Mouse (Mus musculus) stomach, embryonic 14.5 days (tissue): ENCODE data around the gene Adpgk. TPM values are rescaled to one million over a fixed set of nuclear protein-coding genes. Genes with fewer than 3 reads are reported as not detected.
"Not testable (repeated sequence)": the region's sequence is repeated elsewhere in the genome, so short reads cannot be mapped to it uniquely, and the experiment has no call there.

Source experiments
- ATAC-seq: fragments of 200-750 bp; cut with Nextera tagmentation; 2 replicates; pipeline ENCODE4 v1.8.0; 2017; ENCODE audit warnings: low read depth, moderate TSS enrichment; ENCODE audit not compliant: insufficient number of reproducible peaks, insufficient read depth, low FRiP score
- H3K27ac ChIP-seq: fragments of 300-500 bp; sonication (generic); 2 replicates; pipeline ENCODE4 v1.5.1; 2014; ENCODE audit warnings: mild to moderate bottlenecking, low read length, moderate library complexity, mixed read lengths
- H3K27me3 ChIP-seq: fragments of 300-500 bp; sonication (generic); 2 replicates; pipeline ENCODE4 v1.6.1; 2014; ENCODE audit warnings: low read length, control low read depth, mixed read lengths; ENCODE audit not compliant: control insufficient read depth, insufficient read depth
- H3K36me3 ChIP-seq: fragments of 300-500 bp; sonication (generic); 2 replicates; pipeline ENCODE4 v1.6.1; 2014; ENCODE audit warnings: mild to moderate bottlenecking, control low read depth, low read length, moderate library complexity, mixed read lengths; ENCODE audit not compliant: control insufficient read depth, insufficient read depth
- H3K4me1 ChIP-seq: fragments of 300-500 bp; sonication (generic); 2 replicates; pipeline ENCODE4 v1.6.1; 2014; ENCODE audit warnings: low read length, control low read depth, mixed read lengths; ENCODE audit not compliant: control insufficient read depth, insufficient read depth
- H3K4me2 ChIP-seq: fragments of 300-500 bp; sonication (generic); replicated peaks from 2 replicates; pipeline ENCODE4 v1.6.1; 2014; ENCODE audit warnings: low read depth, low read length, control low read depth
- H3K4me3 ChIP-seq: fragments of 300-500 bp; sonication (generic); 2 replicates; pipeline ENCODE4 v1.5.1; 2014; ENCODE audit warnings: low read depth, low read length, control low read depth
- H3K9ac ChIP-seq: fragments of 300-500 bp; sonication (generic); replicated peaks from 2 replicates; pipeline ENCODE4 v1.6.1; 2014; ENCODE audit warnings: low read depth, mild to moderate bottlenecking, control low read depth, low read length, moderate library complexity, mixed read lengths
- H3K9me3 ChIP-seq: fragments of 300-500 bp; sonication (generic); 2 replicates; pipeline ENCODE4 v1.6.1; 2016; ENCODE audit warnings: low read depth, low read length, control low read depth; ENCODE audit not compliant: control insufficient read depth
- WGBS: fragments of 180-500 bp; shearing (Covaris S2); extraction: QIAGEN DNeasy Blood & Tissue Kit; methylation state at CpG from one replicate; pipeline ENCODE4 v1.1.7; 2014; 5-methylcytosine and 5-hydroxymethylcytosine counted together
- polyA plus RNA-seq: library from polyadenylated mRNA; unstranded; fragments of >200 nt; fragmentation: Nextera tagmentation; extraction: Ambion mirVana; gene quantifications from 2 replicates; pipeline ENCODE4 v1.2.1, GENCODE M21; 2014

Gene Adpgk
- polyA plus RNA-seq, 1 experiment from 2014 or later: 35.9 TPM

DNA sequence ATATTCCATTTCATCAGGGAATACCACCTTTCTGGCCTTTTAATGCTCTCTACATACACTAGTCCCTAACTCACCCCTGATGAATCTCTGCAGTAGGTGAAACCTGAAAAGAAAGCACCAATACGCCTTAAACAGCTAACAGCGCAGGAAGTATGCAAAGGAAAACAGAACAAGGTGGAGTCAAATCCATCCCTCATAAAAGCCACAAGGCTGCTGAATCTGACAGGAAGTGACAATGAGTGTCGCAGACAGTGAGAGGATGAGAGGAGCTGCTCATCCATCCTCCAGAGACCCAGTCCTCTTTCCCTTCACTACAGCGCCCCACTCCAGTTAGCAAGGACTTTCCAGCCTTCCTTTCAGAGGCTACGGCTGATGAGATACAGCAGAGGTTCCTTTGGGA, 47.1 kb downstream of the Adpgk start:
- 85% methylated on average over 5 of the region's 5 CpGs for WGBS
- Histone ChIP-seq H3K4me2 (no peak overlapping the region), H3K27me3 (no peaks in the 10 kb centered on the region), H3K4me1 (peaks cover 4% of the 10 kb centered on the region; the same call in 1 of the 2 replicates), H3K4me3 (no peak overlapping the region), H3K36me3 (no peaks in the 10 kb centered on the region; the same call in 1 of the 2 replicates), H3K9ac (no peak overlapping the region), H3K9me3 (no peaks in the 10 kb centered on the region), H3K27ac (no peak overlapping the region; the same call in 1 of the 2 replicates)
- ATAC-seq: no peak

DNA sequence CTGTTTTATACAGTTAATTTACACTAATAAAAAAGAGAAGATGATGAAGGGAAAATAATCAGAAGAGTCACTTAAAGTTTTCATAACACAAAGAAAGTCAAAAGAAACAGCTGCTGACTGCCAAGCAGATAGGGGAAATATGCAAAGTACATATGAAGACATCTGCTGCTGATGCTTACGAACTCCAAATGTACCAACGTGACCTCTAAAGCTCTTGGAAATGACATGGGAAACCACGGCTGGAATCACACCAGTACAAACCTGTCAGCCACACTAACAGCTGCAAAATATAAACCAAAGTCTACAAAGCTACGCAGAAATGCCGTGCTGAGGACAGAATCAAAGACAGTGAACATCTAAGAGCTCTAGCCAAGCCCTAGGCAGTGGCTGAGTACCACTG, 47.7 kb downstream of the Adpgk start:
- H3K36me3 ChIP-seq: no peaks in the 10 kb centered on the region; the same call in 1 of the 2 replicates
- no peaks in the 10 kb centered on the region for H3K27me3 ChIP-seq
- H3K9ac ChIP-seq: no peak overlapping the region
- no peak overlapping the region for H3K4me2 ChIP-seq
- H3K4me3 ChIP-seq: no peak overlapping the region
- H3K9me3 ChIP-seq: no peaks in the 10 kb centered on the region
- H3K4me1 ChIP-seq: peaks cover 4% of the 10 kb centered on the region; the same call in 1 of the 2 replicates
- no peak overlapping the region for H3K27ac ChIP-seq
- no peak for ATAC-seq
- WGBS: 59% methylated on average over 5 of the region's 5 CpGs

DNA sequence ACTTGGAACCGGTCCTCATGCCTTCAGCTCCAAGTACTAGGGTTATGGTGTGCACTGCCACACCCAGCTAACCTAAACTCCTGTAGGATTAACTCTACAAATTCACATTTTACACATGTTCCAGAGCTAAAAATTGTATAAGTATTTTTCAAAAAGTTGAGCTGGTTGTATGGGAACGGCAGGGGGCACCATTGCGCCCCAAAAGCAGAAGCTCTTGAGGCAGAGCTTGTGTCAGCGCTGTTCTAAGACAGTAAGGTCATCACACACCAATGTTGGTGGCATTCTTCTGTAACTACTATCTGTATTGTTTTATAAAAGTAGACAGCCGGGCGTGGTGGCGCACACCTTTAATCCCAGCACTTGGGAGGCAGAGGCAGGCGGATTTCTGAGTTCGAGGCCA, 48.6 kb downstream of the Adpgk start:
- WGBS: 84% methylated on average over 8 of the region's 9 CpGs
- no peaks in the 10 kb centered on the region for H3K9me3 ChIP-seq
- no peak overlapping the region for H3K9ac ChIP-seq
- no peak overlapping the region for H3K4me3 ChIP-seq
- H3K4me2 ChIP-seq: no peak overlapping the region
- H3K36me3 ChIP-seq: no peaks in the 10 kb centered on the region; the same call in 1 of the 2 replicates
- H3K27me3 ChIP-seq: no peaks in the 10 kb centered on the region
- ATAC-seq: no peak
- H3K4me1 ChIP-seq: peaks cover 4% of the 10 kb centered on the region; the same call in 1 of the 2 replicates
- no peak overlapping the region for H3K27ac ChIP-seq

DNA sequence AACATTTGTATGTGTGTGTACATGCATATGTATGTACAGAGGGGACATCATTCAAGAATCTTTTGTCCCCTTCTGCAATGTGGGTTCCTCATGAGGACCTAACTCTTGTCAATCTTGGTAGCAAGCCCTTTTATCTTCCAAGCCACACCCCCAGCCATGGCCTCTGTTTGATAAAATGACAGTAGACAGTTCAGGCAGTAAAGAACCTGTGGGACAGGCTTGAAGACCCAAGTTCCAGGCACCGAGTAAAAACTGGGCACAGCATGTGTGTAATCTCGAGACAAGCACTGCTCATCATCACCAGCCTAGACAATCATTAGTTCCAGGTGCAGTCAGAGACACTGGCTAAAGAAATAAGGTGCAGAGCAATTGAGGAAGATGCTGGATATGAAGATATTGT, 54.8 kb downstream of the Adpgk start:
- Histone ChIP-seq H3K27ac (no peak overlapping the region), H3K36me3 (no peaks in the 10 kb centered on the region), H3K4me3 (no peak overlapping the region), H3K9me3 (no peaks in the 10 kb centered on the region), H3K4me1 (no peaks in the 10 kb centered on the region), H3K9ac (no peak overlapping the region), H3K4me2 (no peak overlapping the region), H3K27me3 (no peaks in the 10 kb centered on the region)
- WGBS: 76% methylated on average over 2 of the region's 2 CpGs
- no peak for ATAC-seq

DNA sequence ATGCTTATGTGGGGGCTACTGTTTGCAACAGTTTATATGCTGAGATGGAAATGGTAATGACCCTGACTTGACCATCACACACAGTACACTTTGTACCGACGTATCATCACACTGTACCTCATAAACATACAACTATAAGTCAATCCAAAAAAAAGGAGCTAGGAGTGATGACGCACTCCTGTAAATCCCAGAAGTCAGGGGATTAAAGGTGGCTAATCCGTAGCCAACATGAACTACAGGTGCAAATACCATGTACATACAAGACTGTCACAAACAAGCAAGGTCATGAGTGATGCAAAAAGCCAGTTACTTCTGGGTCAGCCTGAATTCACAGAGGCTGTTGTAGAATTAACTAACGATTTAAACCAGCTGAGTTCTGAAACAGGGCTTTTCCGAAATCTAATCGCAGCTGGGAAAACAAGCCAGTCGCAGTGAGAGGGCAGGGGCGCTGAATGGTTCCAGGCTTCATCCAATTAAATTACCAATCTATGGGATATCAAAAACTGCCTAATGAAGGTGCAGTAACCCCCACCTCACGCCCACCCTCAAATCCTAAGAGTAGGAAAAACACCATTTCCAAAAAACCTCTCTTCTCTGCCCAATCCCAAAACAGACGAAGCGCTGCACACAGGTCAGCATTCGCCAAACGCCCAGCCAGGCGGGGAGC, 61.4 kb downstream of the Adpgk start:
- Histone ChIP-seq H3K4me1 (no peaks in the 10 kb centered on the region), H3K9ac (peak overlapping the region; percentile 59), H3K4me2 (peak overlapping the region; percentile 59), H3K36me3 (no peaks in the 10 kb centered on the region), H3K27me3 (no peaks in the 10 kb centered on the region), H3K9me3 (no peaks in the 10 kb centered on the region), H3K4me3 (peak overlapping the region; percentile 54), H3K27ac (peak overlapping the region; percentile 78)
- ATAC-seq: no peak
- 8% methylated on average over 15 of the region's 15 CpGs for WGBS

DNA sequence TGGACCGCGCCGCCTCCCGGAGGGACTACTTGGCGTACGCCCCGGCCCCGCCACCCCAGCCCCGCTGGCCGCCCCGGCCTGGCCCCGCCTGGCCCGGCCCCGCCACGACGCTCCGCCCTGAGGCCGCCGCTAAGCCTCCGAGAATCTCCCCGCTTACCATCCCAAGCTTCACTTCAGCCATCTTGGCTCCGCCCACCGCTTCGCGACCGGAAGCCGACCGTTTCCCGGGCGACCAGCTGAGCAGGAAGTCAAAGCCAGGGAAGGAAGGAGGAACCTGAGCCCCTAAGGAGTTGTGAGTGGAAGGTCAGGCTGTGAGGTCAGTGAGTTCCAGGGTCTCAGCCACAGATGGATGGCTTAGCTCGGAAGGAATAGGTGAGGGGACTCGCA, 61.9 kb downstream of the Adpgk start, which contains the start of gene Bbs4:
TSS of gene Bbs4 (minus strand) at position 256 of the 387 bp plus-strand sequence.
- WGBS: 0% methylated on average over 31 of the region's 32 CpGs
- peak; percentile 98 for ATAC-seq
- Histone ChIP-seq H3K36me3 (no peaks in the 10 kb centered on the region), H3K27ac (peak within 1 kb of the TSS; percentile 78), H3K4me1 (no peaks in the 10 kb centered on the region), H3K9me3 (no peaks in the 10 kb centered on the region), H3K4me2 (peak within 1 kb of the TSS; percentile 59), H3K9ac (peak within 1 kb of the TSS; percentile 59), H3K4me3 (peak within 1 kb of the TSS; percentile 54), H3K27me3 (no peaks in the 10 kb centered on the region)

DNA sequence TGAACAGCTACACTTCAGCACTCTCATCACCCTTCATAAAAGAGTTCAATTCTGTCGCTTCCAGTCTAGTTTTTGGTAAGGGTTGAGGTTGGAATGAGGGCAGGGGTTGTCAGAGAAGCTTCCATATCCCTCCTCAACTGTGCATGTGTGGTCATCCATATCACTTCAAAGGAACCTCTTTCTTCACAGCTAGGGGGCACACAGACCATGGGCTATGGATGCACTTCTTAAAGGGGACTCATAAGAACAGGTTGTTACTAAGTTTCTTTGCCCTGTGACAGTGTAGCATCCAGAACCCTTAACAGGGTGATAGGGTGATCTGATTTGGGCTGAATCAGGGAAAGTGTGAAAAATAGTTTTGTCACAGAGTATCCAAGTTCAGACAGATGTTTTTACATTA, 66.7 kb downstream of the Adpgk start:
- H3K4me1 ChIP-seq, H3K27ac ChIP-seq, H3K9me3 ChIP-seq, ATAC-seq, H3K4me2 ChIP-seq, H3K9ac ChIP-seq, H3K27me3 ChIP-seq, H3K4me3 ChIP-seq, H3K36me3 ChIP-seq: not testable (repeated sequence)
- WGBS: 61% methylated on average over 1 of the region's 1 CpGs

DNA sequence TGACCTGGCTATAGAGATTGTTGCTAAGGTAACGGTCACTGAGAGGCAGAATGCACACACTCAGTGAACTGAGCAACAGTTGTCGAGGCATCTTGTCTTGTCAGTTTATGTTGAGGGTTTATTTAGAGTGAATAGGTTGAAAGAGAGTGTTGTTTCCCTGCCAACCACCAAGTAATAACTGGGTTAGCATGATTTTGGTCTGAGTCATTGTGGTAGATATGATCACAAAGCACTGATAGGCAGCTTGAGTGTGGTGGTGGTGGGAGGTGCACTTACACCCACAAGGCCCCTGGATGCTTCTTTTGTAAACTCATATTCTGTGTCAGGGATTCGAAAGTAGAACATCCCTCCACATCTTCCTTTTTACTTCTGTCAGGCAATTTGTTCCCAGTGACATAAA, 69.1 kb downstream of the Adpgk start:
- H3K4me1 ChIP-seq, H3K9me3 ChIP-seq, H3K27ac ChIP-seq, H3K27me3 ChIP-seq, ATAC-seq, H3K4me3 ChIP-seq, H3K9ac ChIP-seq, H3K4me2 ChIP-seq, H3K36me3 ChIP-seq: not testable (repeated sequence)
- 80% methylated on average over 1 of the region's 3 CpGs for WGBS

DNA sequence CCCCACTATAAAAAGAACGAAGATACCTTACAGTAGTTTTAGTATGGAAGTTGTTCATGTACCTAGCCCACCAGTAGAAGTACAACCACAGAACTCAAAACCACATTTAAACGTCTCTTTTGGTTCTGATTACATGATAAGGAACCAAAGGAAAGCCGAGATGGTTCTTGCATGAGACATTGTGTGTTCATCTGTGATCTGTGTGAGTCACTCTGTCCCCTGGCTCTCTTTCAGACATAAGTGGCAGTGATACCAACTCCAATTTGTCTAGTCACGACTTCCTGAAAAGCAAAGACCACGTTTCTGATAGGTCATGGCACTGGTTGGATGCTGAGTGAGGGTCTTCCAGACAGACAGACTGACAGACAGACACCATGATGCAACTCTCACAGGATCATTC, 77.9 kb downstream of the Adpgk start:
- Histone ChIP-seq H3K4me1 (no peaks in the 10 kb centered on the region), H3K27me3 (no peaks in the 10 kb centered on the region), H3K27ac (no peak overlapping the region), H3K9ac (no peak overlapping the region), H3K9me3 (no peaks in the 10 kb centered on the region), H3K4me2 (no peak overlapping the region), H3K4me3 (no peak overlapping the region), H3K36me3 (no peaks in the 10 kb centered on the region)
- 79% methylated on average over 5 of the region's 5 CpGs for WGBS
- ATAC-seq: no peak
